Mouse (Mus musculus) layer of hippocampus, adult 9-10 months (tissue): Measurements from ENCODE around the gene Sprr3.
"Not testable (repeated sequence)": the region's sequence is repeated elsewhere in the genome, so short reads cannot be mapped to it uniquely, and the experiment has no call there.

Experiments
- DNase-seq: peaks from one replicate; pipeline ENCODE4 v3.0.0; 2022; ENCODE audit warnings: low spot score

Sprr3 gene

DNA sequence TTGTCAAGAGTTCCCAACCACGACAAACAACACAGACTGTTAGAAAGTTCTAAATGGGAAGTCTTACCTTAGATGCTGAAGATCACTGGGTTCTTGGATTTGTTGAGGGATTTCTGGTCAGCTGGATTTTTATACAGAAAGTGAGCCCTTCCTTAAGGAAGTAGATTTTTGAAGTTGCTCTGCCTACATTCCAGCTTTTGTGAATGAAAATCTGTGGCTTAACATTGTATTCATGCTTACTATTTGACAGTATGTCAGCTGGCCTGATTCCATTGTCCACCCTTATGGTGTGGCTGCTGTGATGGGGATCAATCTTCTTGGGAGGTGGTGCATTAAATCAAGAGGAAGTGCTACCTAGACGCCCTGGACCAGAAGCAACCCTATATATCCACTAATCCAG is at the start of gene Sprr3:
Sprr3 (minus strand) TSS at position 101 of the 400 bp plus-strand sequence.
- DNase-seq, result no peak

DNA sequence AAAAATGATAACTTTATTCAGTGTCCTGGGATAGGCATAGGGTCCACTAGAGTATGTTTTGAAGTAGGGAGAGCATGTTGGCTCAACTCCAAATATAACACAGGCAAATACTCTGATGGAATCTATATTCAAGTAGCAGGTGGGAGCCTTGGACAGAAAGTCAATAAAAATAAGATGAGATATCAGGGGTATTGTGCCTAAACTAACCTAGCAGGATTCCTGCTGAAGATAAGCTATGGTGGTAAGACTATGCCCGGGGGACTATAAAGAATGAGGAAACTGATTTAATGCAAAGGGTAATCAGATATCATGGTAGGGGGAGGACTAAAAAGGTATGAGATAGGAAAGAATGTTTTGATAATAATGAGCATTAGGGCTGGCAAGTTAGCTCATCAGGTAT is 49.7 kb upstream of the Sprr3 start:
- no peak for DNase-seq

DNA sequence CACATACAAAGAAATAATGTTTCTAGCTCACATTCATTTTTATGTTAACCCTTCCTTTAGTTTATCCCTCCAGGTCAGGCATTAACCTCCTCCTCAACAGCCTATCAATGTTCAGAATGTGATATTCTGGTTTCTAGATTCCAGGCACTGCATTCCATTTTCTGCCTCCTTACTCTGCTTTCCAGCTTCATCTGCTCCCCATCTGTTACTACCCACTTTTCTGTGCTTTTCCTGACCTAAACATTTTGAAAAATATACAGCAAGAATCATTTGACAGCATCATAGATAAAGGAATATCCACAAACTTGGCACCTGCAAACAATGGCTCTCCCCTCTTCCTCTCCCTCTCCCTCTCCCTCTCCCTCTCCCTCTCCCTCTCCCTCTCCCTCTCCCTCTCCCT is 45.0 kb upstream of the Sprr3 start:
- no peak for DNase-seq

DNA sequence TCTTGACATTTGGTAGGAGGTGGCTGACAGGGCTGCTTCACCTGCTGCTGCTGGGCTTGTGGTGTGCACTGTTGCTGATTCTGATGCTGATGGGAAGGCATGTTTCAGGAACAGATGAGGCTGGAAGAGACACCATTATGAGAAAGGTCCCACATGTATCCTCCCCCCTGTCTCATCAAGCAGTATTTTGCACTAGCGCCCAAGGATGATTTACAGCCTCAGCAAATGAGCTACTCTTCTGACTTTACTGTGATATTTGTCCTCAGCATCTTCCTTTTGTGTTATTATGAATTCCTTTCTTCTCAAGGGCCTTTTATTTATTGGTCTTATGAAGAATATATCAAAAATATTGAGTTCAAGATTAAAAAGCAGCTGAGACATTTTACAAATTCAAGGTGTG is 41.9 kb upstream of the Sprr3 start, which contains the start of gene Sprr4:
Sprr4 (minus strand) TSS at position 101 of the 400 bp plus-strand sequence.
- DNase-seq, result no peak

DNA sequence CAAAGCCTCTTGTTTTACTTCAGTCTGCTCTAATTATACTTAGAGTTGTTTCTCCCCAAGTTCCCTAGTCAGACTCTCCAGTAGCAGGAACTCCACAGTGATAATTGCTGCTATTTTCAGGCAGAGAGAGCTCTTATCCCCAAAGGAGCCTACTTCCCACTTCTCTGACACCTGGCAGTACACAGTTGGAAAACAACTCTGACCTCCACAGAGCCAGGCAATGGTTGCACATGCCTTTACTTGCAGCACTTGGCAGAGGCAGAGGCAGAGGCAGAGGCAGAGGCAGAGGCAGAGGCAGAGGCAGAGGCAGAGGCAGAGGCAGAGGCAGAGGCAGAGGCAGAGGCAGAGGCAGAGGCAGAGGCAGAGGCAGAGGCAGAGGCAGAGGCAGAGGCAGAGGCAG is 31.7 kb upstream of the Sprr3 start:
- not testable (repeated sequence) for DNase-seq

DNA sequence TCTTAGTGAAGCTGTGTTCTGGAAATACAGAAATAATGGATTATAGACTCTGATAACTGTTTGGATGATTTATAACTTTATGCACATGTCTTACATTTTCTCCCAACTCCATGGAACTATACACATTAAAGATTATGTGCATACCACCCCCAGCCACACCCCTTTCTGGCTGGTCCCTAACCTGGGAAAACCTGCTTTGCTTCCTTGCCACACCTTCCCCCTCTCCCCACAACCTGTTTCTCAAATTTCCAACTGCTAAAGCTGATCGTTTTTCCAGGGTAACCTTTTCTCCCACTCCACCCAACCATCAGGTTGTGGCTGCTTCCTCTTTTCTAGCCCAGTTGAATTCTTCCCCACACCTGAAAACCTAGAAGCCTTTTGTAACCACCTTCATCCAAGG is 27.8 kb upstream of the Sprr3 start:
- no peak for DNase-seq

DNA sequence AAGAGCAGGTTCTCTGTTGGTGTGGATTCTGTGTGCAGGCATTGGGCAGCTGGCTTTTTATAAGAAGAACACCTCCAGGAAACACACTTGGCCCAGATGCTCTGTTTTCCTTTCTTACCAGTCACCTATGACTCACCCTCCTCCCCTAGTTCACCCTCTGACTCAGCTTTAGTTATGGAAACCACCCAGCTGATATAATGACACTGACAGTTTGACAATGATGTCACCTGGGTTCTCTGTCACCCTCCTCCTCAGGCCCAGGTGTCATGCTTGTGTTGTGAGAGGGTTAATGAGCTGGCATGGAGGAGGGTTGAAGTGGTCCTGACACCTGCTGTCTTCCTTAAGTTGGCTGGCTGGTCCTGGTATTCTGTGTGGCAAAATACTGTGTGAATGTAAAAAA is 27.3 kb upstream of the Sprr3 start, which contains the start of gene Sprr1a:
Sprr1a (minus strand) TSS at position 33 of the 400 bp plus-strand sequence.
- DNase-seq, result no peak

DNA sequence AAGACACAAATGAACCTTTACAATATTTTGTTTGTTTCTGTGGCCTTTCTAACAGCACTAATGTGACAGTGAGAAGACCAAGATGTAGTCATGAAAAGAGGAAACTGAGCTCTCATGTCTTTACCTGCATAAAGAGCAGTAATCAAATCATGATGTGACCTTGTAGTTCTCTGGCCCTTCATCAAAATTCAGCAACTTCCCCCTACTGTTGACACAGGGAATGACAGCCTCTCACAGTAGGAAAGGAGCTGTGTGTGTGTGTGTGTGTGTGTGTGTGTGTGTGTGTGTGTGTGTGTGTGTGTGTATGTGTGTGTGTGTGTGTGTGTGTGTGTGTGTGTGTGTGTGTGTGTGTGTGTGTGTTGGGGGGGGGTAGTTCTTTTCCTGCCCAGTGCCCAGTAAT is 22.7 kb upstream of the Sprr3 start:
- DNase-seq, result not testable (repeated sequence)

DNA sequence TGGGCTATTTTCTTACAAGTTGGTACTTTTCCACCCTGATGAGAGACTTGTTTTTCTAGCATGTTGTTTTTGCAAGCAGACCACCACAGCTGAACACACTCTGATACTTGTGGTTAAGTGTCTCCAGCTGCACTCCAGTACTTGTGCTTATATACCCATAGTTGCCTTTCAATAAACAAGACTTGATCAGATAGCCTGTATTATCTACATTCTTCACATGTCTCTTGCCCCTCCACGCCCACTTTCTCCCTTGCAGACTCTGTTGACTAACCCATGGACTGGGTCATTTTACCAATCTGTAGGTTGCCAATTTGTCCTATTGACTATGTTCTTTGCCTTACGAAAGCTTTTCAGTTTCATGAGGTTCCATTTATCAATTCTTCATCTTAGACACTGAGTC is 11.6 kb upstream of the Sprr3 start:
- no peak for DNase-seq

DNA sequence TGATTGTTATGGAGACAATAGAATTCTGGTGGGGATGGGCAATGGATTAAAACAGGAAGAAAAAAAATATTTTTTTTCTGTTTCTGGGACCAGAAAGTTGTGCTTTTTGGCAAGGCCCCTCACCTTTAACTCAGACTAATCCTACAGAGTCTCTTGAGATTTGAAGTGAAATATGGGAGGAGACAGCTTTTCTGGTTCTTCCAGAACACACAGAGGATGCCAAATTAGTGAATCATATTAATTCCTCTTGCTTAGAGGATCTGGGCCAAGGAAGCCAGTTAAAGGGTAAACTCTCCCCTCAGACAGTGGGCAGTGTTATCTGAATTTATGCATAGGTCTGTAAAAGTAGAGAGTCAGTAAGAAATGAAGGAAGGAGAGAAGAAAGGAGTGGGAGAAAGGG is 8.9 kb upstream of the Sprr3 start:
- no peak for DNase-seq

DNA sequence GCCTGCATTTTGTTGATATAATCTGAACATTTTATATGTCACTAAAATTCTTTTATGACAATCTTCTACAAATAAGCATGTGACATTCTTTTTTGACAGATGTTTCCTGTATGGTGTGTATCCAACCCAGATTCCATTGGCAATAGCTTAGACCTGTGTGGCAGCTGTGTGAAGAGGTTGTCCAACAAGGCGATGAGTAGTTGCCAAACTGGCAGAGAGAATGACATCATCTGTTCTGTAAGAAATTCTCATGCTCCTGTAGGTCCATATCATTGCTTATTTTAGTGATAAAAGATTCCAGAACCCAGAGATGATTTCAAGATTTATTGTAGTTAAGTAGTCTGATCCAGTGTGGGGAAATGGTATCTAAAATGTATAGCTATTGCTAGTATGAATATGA is 8.1 kb upstream of the Sprr3 start:
- DNase-seq, result no peak

DNA sequence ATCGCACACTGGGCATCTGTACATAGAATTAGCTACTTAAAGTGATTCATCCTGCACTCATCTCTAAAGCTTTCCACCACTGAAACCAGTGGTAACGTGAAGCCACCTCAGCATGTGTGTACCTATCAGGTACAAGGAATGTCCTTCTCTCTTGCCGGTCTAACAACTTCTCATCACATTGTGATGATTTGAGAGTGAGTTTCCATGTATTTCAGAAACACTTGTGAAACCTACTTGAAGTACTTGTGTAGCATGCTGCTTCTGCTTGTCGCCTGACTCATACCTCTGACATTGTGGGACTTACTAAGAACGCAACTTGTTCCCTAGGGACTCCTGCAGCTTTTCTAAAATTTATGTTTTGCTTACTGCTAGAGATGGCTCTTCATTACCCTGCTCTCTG is 3.4 kb downstream of the Sprr3 start:
- DNase-seq, result no peak

DNA sequence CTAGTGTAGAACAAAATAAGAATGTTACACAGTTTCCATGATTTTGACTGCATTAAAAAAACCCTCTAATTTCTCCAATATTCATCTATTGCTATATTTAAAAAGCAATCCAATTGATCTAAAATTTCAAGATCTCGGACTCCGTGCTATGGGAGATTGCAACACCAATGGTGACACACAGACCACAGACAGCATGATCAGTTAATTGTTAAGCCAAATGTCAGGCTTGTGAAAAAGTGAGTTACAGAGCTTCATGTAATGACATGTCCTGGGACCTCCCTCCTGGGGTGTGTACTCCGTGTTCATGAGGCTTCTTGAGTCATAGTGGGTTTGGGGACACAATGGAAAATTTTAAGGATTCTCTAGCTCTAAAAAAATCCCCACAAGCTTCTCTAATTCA is 18.3 kb downstream of the Sprr3 start:
- DNase-seq, result no peak

DNA sequence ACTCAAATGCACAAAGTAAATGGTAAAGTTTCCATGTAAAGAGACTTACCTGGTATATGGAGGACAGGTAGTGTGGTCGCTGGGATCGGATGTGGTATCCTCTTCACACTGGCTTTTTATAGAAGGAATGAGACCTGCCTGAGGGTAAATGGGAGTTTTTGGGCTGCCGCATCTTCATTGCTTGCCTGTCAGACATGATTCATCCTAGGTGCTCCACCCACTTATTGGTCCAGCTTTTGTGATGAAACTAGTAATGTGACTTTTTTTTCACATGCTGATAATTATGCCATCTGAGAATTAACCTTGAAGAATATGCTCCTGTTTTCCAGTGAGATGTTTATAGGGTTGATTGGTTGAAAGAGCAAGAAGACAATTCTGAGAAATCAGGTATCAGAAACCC is 19.8 kb downstream of the Sprr3 start, which contains the start of gene Sprr1b:
Sprr1b (minus strand) TSS at position 101 of the 400 bp plus-strand sequence.
- DNase-seq, result no peak

DNA sequence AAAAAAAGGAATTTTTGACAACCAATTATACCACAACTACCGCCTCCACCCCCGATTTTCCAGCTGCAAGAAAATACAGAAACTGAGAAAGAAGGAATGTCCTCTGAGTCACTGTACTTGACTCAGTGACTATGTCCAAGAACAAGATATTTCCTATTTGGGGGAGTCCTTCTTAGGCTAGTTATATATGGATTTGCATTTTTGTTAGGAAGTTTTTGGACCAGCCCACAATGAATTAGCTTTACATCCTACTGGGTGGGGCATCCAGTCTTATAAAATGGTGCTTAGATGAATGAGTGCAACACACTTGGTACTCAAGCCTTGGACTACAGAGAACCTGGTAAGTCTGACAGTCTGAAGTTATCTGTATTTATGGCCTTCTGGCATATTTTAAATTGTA is 26.2 kb downstream of the Sprr3 start, which contains the start of gene Sprr2k:
Sprr2k (plus strand) TSS at position 301 of the 400 bp plus-strand sequence.
- no peak for DNase-seq

DNA sequence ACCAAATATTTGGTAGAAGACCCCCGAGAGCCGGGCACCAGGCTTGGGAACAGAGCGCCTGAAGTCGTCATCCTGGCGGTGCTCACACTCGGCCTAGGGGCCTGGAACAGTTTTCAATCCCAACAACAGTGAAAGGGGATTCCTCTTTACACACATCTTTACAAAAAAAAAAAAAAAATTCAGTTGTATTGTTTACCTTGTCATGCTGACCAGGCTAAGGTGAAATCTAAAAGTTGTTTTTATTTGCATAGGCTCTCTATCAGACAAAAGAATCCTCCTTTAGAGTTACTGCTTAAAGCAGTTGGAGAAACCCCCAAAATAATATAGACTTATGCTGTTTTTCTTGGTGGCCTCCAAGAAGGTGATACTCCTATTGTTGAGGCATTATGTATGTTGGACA is 29.2 kb downstream of the Sprr3 start, which contains the start of gene Gm9774:
Gm9774 (minus strand) TSS at position 101 of the 400 bp plus-strand sequence.
- DNase-seq, result no peak

DNA sequence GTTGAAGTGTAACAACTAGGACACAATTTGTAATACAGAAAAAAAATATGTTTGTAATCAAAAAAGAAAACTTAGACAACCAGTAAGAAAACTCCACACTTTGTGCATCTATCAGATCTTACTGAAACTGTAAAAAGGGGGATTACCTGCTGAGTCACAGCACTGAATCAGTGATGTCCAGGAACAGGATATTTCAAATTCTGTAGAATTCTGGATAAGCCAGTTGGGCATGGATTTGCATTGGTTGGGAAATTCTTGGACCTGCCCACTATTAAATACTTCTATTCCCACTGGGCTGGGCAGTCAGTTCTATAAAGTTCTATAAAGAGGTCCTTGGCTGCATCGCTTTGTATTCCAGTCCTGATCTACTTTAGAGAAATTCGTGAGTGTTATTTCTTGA is 40.7 kb downstream of the Sprr3 start, which contains the start of gene Sprr2j-ps:
Sprr2j-ps (plus strand) TSS at position 301 of the 400 bp plus-strand sequence.
- DNase-seq, result no peak

DNA sequence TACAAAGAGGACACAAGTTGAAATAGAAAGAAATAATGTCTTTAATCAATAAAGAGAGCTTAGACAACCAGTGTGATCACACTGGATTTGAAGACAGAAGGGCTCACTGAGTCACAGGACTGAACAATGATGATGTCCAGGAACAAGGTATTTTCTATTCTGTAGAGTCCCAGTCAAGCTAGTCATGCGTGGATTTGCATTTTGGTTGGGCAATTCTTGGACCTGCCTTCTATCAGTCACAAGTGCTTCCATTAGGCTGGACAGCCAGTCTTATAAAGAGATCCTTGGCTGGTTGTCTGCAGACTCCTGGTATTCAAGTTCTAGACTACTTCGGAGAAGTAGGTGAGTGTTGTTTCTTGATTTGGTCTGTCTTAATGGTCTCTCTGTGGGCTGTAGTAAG is 50.8 kb downstream of the Sprr3 start, which contains the start of gene Sprr2i:
Sprr2i (plus strand) TSS at position 301 of the 400 bp plus-strand sequence.
- DNase-seq, result no peak
